Mouse (Mus musculus) intestine, embryonic 15.5 days (tissue): ENCODE results near the gene Tmem161a. TPM values are rescaled to one million over a fixed set of nuclear protein-coding genes. Genes with fewer than 3 reads are reported as not detected.
"Not testable (repeated sequence)": the region's sequence is repeated elsewhere in the genome, so short reads cannot be mapped to it uniquely, and the experiment has no call there.

Experiments used
- ATAC-seq: fragments of 200-750 bp; cut with Nextera tagmentation; 2 replicates; pipeline ENCODE4 v1.8.0; 2017; ENCODE audit warnings: moderate TSS enrichment, moderate library complexity
- H3K27ac ChIP-seq: fragments of 300-500 bp; sonication (generic); 2 replicates; pipeline ENCODE4 v1.5.1; 2015; ENCODE audit warnings: mild to moderate bottlenecking, inconsistent platforms
- H3K27me3 ChIP-seq: fragments of 300-500 bp; sonication (generic); replicated peaks from 2 replicates; pipeline ENCODE4 v1.6.1; 2015; ENCODE audit warnings: inconsistent platforms
- H3K36me3 ChIP-seq: fragments of 300-500 bp; sonication (generic); 2 replicates; pipeline ENCODE4 v1.6.1; 2015; ENCODE audit warnings: inconsistent platforms
- H3K4me1 ChIP-seq: fragments of 300-500 bp; sonication (generic); replicated peaks from 2 replicates; pipeline ENCODE4 v1.6.1; 2015; ENCODE audit warnings: inconsistent platforms
- H3K4me2 ChIP-seq: fragments of 300-500 bp; sonication (generic); replicated peaks from 2 replicates; pipeline ENCODE4 v1.6.1; 2015; ENCODE audit warnings: mild to moderate bottlenecking, inconsistent platforms
- H3K4me3 ChIP-seq: fragments of 300-500 bp; sonication (generic); replicated peaks from 2 replicates; pipeline ENCODE4 v1.5.1; 2015; ENCODE audit warnings: inconsistent platforms
- H3K9ac ChIP-seq: fragments of 300-500 bp; sonication (generic); 2 replicates; pipeline ENCODE4 v1.6.1; 2015; ENCODE audit warnings: inconsistent platforms
- H3K9me3 ChIP-seq: fragments of 300-500 bp; sonication (generic); 2 replicates; pipeline ENCODE4 v1.6.1; 2016; ENCODE audit warnings: inconsistent platforms
- WGBS: fragments of 180-500 bp; shearing (Covaris S2); methylation state at CpG from one replicate; pipeline ENCODE4 v1.1.7; 2015; 5-methylcytosine and 5-hydroxymethylcytosine counted together
- polyA plus RNA-seq: library from polyadenylated mRNA; unstranded; fragments of >200 nt; fragmentation: Nextera tagmentation; extraction: Ambion mirVana; gene quantifications from 2 replicates; pipeline ENCODE4 v1.2.1, GENCODE M21; 2015

Gene Tmem161a
- polyA plus RNA-seq, 1 experiment from 2014 or later, result 55.7 TPM

- Histone ChIP-seq H3K4me3 (peak within 1 kb of the TSS; percentile 59), H3K9ac (peak within 1 kb of the TSS; percentile 59), H3K36me3 (no peaks in the 10 kb centered on the region), H3K9me3 (no peaks in the 10 kb centered on the region), H3K4me2 (peak within 1 kb of the TSS; percentile 99), H3K27me3 (no peaks in the 10 kb centered on the region), H3K27ac (peak within 1 kb of the TSS; percentile 29; the same call in 1 of the 2 replicates), H3K4me1 (peaks cover 11% of the 10 kb centered on the region)
- under 1% methylated on average over 66 of the region's 66 CpGs for WGBS
- peak; percentile 98 for ATAC-seq
These were observed 40.2 kb downstream of the Tmem161a start, which contains the start of gene Slc25a42 for GRCm38 (mm10) chr8:70212112-70213055. Gene Slc25a42, minus strand, starts transcription at chr8:70212305.

- Histone ChIP-seq H3K4me3 (no peak overlapping the region), H3K27ac (no peak overlapping the region), H3K9me3 (no peaks in the 10 kb centered on the region), H3K27me3 (no peaks in the 10 kb centered on the region), H3K4me1 (peaks cover 11% of the 10 kb centered on the region), H3K9ac (no peak overlapping the region), H3K4me2 (no peak overlapping the region), H3K36me3 (no peaks in the 10 kb centered on the region)
- 68% methylated on average over 3 of the region's 3 CpGs for WGBS
- no peak for ATAC-seq
These were observed 42.3 kb downstream of the Tmem161a start for GRCm38 (mm10) chr8:70214411-70214810.

DNA sequence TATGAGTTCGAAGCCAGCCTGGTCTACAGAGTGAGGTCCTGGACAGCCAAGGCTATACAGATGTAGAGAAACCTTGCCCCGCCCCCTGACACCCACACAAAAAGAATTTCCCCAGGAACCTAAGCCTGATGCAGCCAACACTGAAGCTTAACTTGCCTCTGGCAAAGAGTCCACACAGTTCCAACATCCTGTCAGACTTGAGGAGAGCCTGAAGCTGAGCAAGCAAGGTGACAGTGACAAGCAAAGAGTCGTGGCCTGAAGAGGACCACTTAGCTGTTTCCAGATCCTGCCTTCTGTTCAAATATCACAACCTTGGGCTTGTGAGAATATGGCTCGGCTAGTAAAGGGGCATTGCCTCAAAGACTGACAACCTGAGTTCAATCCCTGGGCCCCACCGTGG, 42.9 kb downstream of the Tmem161a start:
- Histone ChIP-seq H3K9me3 (no peaks in the 10 kb centered on the region), H3K4me2 (no peak overlapping the region), H3K4me1 (peaks cover 11% of the 10 kb centered on the region), H3K27ac (no peak overlapping the region), H3K27me3 (no peaks in the 10 kb centered on the region), H3K4me3 (no peak overlapping the region), H3K36me3 (no peaks in the 10 kb centered on the region), H3K9ac (no peak overlapping the region)
- WGBS, result 75% methylated on average over 5 of the region's 5 CpGs
- no peak for ATAC-seq

DNA sequence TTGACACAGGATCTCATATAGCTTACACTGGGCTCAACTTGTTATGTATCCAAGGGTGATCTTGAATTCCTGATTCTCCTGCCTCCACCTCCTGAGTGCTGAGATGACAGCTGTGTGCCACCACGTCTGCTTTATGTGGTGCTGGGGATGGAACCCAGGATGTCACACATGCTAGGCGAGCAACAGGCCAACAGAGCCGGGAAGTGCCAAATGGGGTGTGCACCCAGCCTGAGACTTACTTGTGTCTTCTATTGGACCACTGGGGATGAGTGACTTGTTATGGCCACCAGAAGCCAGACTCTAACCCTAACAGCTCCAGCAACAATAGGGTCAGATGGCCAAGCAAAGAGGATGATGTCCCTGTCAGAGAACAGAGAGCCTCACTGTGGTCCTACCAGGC, 44.0 kb downstream of the Tmem161a start:
- not testable (repeated sequence) for H3K9ac ChIP-seq, H3K4me1 ChIP-seq, H3K4me2 ChIP-seq, H3K27me3 ChIP-seq, H3K9me3 ChIP-seq, H3K27ac ChIP-seq, ATAC-seq, H3K4me3 ChIP-seq, H3K36me3 ChIP-seq
- WGBS, result 74% methylated on average over 3 of the region's 3 CpGs

DNA sequence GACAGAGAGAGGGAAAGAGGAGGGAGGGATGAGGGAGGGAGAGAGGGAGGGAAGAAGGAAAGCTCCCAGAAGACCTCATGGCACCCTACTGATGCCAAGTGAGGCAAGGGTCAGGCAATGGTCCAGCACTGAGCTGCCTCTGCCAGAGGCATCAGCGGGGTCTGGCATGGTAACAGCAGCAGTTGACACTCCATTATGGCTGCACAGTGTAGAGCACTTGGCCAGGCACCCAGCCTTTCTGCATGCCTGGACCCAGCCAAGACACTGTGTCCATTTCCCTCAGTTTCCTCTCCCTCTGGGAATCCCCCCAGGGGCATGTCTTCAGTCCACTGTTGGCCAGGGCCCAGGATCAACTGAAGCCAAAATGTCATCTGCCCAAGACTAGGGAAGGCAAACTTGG, 44.4 kb downstream of the Tmem161a start:
- ATAC-seq, result no peak

DNA sequence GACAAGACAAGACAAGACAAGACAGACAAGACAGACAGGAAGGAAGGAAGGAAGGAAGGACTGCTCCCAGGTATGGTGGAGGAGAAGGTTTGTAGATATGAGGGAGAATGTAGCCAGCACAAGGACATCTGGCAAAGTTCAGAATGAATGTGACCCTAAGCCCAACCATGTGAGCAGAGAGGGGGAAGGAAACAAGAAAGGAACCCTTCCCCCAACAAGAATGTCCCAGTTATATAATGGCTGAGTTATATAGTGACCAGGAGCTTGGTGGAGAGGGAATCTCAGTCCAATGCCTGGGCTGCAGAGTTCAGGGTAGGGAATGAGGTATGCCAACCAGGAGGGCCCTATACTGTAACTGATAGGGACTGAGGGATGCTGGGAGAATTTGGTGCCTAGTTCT, 45.3 kb downstream of the Tmem161a start:
- no peak overlapping the region for H3K27ac ChIP-seq
- no peak overlapping the region for H3K9ac ChIP-seq
- no peak for ATAC-seq
- no peaks in the 10 kb centered on the region for H3K27me3 ChIP-seq
- H3K4me1 ChIP-seq, result no peaks in the 10 kb centered on the region
- H3K9me3 ChIP-seq, result no peaks in the 10 kb centered on the region
- H3K4me3 ChIP-seq, result no peak overlapping the region
- peaks cover 5% of the 10 kb centered on the region; the same call in 1 of the 2 replicates for H3K36me3 ChIP-seq
- H3K4me2 ChIP-seq, result no peak overlapping the region

More for the DNA sequence above, 44.4 kb downstream of the Tmem161a start:
- H3K4me2 ChIP-seq, result no peak overlapping the region
- 53% methylated on average over 1 of the region's 1 CpGs for WGBS
- H3K36me3 ChIP-seq, result no peaks in the 10 kb centered on the region
- no peaks in the 10 kb centered on the region for H3K4me1 ChIP-seq
- H3K4me3 ChIP-seq, result no peak overlapping the region
- H3K27me3 ChIP-seq, result no peaks in the 10 kb centered on the region
- no peak overlapping the region for H3K9ac ChIP-seq
- H3K27ac ChIP-seq, result no peak overlapping the region
- H3K9me3 ChIP-seq, result no peaks in the 10 kb centered on the region

- H3K4me2 ChIP-seq, result no peak overlapping the region
- no peak overlapping the region for H3K4me3 ChIP-seq
- WGBS, result 44% methylated on average over 5 of the region's 5 CpGs
- no peaks in the 10 kb centered on the region for H3K9me3 ChIP-seq
- H3K9ac ChIP-seq, result no peak overlapping the region
- peaks cover 7% of the 10 kb centered on the region; the same call in 1 of the 2 replicates for H3K36me3 ChIP-seq
- no peaks in the 10 kb centered on the region for H3K27me3 ChIP-seq
- ATAC-seq, result 0 out of 2 replicates have a peak, but pooled peaks have one; percentile 9
- no peaks in the 10 kb centered on the region for H3K4me1 ChIP-seq
- H3K27ac ChIP-seq, result no peak overlapping the region
These were observed 47.0 kb downstream of the Tmem161a start for GRCm38 (mm10) chr8:70219107-70219684.

- Histone ChIP-seq H3K4me3 (no peak overlapping the region), H3K9me3 (no peaks in the 10 kb centered on the region), H3K27me3 (no peaks in the 10 kb centered on the region), H3K36me3 (peaks cover 15% of the 10 kb centered on the region), H3K9ac (no peak overlapping the region), H3K4me1 (no peaks in the 10 kb centered on the region), H3K4me2 (no peak overlapping the region), H3K27ac (no peak overlapping the region)
- ATAC-seq, result 0 out of 2 replicates have a peak, but pooled peaks have one; percentile 11
- WGBS, result 71% methylated on average over 8 of the region's 8 CpGs
These were observed 48.2 kb downstream of the Tmem161a start for GRCm38 (mm10) chr8:70220236-70220840.

GRCm38 (mm10) chr8:70220911-70221310, 48.8 kb downstream of the Tmem161a start:
- 89% methylated on average over 3 of the region's 3 CpGs for WGBS
- H3K9me3 ChIP-seq, result no peaks in the 10 kb centered on the region

DNA sequence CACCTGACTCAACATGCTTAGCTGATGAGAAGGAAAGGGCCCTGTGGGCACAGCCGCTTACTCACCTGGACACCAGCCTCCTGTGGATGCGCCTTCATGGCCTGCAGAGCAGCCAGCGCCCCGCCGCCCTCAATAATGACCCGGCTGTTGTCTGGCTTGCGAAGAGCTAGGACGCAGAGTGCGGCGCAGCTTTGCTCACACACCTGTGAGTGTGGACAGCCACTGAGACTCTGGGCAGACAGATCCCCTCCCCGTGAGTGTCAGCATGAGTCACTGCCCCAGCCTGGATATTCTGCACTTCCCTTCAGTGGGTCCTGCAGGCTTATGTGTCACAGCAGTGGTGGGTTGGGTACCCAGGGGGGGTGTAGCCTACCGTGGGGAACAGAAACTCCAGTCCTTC, 49.9 kb downstream of the Tmem161a start:
- Histone ChIP-seq H3K27me3 (no peaks in the 10 kb centered on the region), H3K4me2 (no peak overlapping the region), H3K4me3 (no peak overlapping the region), H3K36me3 (peaks cover 18% of the 10 kb centered on the region), H3K4me1 (no peaks in the 10 kb centered on the region), H3K9ac (no peak overlapping the region), H3K9me3 (no peaks in the 10 kb centered on the region), H3K27ac (no peak overlapping the region)
- no peak for ATAC-seq
- whole genome bisulfite sequencing, result 90% methylated on average over 12 of the region's 12 CpGs

More at GRCm38 (mm10) chr8:70220911-70221310, 48.8 kb downstream of the Tmem161a start:
- 0 out of 2 replicates have a peak, but pooled peaks have one; percentile 23 for ATAC-seq
- Histone ChIP-seq H3K27me3 (no peaks in the 10 kb centered on the region), H3K4me3 (no peak overlapping the region), H3K9ac (no peak overlapping the region), H3K36me3 (peaks cover 18% of the 10 kb centered on the region), H3K27ac (no peak overlapping the region), H3K4me1 (no peaks in the 10 kb centered on the region), H3K4me2 (no peak overlapping the region)

DNA sequence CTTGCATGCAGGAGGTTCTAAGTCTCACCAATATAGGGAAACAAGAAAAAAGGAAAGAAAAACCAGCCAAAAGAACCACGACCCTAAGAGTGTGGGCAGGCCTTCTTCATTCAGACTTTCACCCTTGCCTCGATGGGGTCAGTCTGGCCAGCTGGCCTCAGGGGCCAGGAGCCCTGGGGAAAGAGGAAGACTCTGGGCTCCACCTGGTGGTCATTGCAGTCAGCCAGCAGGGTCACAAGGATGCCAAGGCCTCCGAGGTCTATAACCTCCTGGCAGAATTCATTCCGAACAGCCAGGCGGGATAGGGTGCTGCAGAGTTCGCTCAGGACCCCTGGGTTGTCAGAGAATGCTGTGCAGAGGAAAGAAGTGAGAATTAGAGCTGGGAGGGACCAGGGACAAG, 51.2 kb downstream of the Tmem161a start:
- no peak for ATAC-seq
- no peak overlapping the region for H3K4me3 ChIP-seq
- 49% methylated on average over 6 of the region's 6 CpGs for WGBS

GRCm38 (mm10) chr8:70227997-70228396, 55.8 kb downstream of the Tmem161a start:
- ATAC-seq, result no peak
- Histone ChIP-seq H3K4me3 (no peak overlapping the region), H3K36me3 (peaks cover 30% of the 10 kb centered on the region), H3K27ac (no peak overlapping the region), H3K4me2 (no peak overlapping the region), H3K4me1 (0 out of 2 replicates have a peak, but pooled peaks cover under 1% of the 10 kb centered on the region), H3K9me3 (no peaks in the 10 kb centered on the region), H3K9ac (no peak overlapping the region), H3K27me3 (no peaks in the 10 kb centered on the region)
- WGBS, result 82% methylated on average over 4 of the region's 4 CpGs

More for the DNA sequence above, 51.2 kb downstream of the Tmem161a start:
- Histone ChIP-seq H3K4me2 (no peak overlapping the region), H3K36me3 (peaks cover 18% of the 10 kb centered on the region), H3K9me3 (no peaks in the 10 kb centered on the region), H3K27ac (no peak overlapping the region), H3K9ac (no peak overlapping the region), H3K27me3 (no peaks in the 10 kb centered on the region), H3K4me1 (no peaks in the 10 kb centered on the region)
